Mouse (Mus musculus) embryo, embryonic 10.5 days (tissue): ENCODE results near the gene Pltp.

ENCODE experiments used
- DNase-seq: peaks from one replicate; pipeline ENCODE4 v3.0.0-alpha.2; 2015; ENCODE audit warnings: low spot score

Gene Pltp

GRCm38 (mm10) chr2:164804533-164805331, 52.8 kb downstream of the Pltp start, which contains the start of the genes Acot8 and Zswim3:
TSS of gene Acot8 (minus strand) at chr2:164804882.
TSS of gene Zswim3 (plus strand) at chr2:164805098.
- DNase-seq: peak; percentile 99

- DNase-seq: no peak
Observed at GRCm38 (mm10) chr2:164803921-164804313, 53.6 kb downstream of the Pltp start.

GRCm38 (mm10) chr2:164803201-164803920, 54.1 kb downstream of the Pltp start:
- no peak for DNase-seq

- DNase-seq: no peak
Observed at GRCm38 (mm10) chr2:164800252-164801004, 57.1 kb downstream of the Pltp start.

GRCm38 (mm10) chr2:164798554-164798953, 59.0 kb downstream of the Pltp start:
- DNase-seq: peak; percentile 33

GRCm38 (mm10) chr2:164795868-164796267, 61.6 kb downstream of the Pltp start:
- DNase-seq: no peak

GRCm38 (mm10) chr2:164794293-164794692, 63.2 kb downstream of the Pltp start:
- DNase-seq: peak; percentile 93

GRCm38 (mm10) chr2:164793772-164794171, 63.7 kb downstream of the Pltp start:
- DNase-seq: peak; percentile 27

- DNase-seq: peak; percentile 77
Observed at GRCm38 (mm10) chr2:164793236-164793635, 64.3 kb downstream of the Pltp start.

- no peak for DNase-seq
Observed at GRCm38 (mm10) chr2:164792400-164793190, 64.9 kb downstream of the Pltp start.

- DNase-seq: no peak
Observed at GRCm38 (mm10) chr2:164791841-164792261, 65.7 kb downstream of the Pltp start.

GRCm38 (mm10) chr2:164790451-164790850, 67.1 kb downstream of the Pltp start:
- no peak for DNase-seq
